Mouse (Mus musculus) left cerebral cortex, adult 11 months (tissue): ENCODE measurements around the gene Commd6.
A peak's percentile ranks its signal among the peaks of the same experiment; 100 is the strongest.
"Not testable (repeated sequence)": the region's sequence is repeated elsewhere in the genome, so short reads cannot be mapped to it uniquely, and the experiment has no call there.

Source experiments
- DNase-seq: peaks from one replicate; pipeline ENCODE4 v3.0.0; 2022; ENCODE audit warnings: low spot score

The Commd6 gene

GRCm38 (mm10) chr14:101608519-101609368 is 31.7 kb downstream of the Commd6 start, which contains the start of gene Tbc1d4:
Gene Tbc1d4, minus strand, starts transcription at chr14:101609191.
- DNase-seq = peak; percentile 33

- DNase-seq = no peak
These were observed 32.6 kb downstream of the Commd6 start for GRCm38 (mm10) chr14:101607631-101608518.

GRCm38 (mm10) chr14:101605843-101606242 is 34.6 kb downstream of the Commd6 start:
- no peak for DNase-seq

- no peak for DNase-seq
These were observed 37.6 kb downstream of the Commd6 start for GRCm38 (mm10) chr14:101602851-101603250.

- DNase-seq = no peak
These were observed 43.3 kb downstream of the Commd6 start for GRCm38 (mm10) chr14:101597096-101597715.

- DNase-seq = no peak
These were observed 43.8 kb downstream of the Commd6 start for GRCm38 (mm10) chr14:101596691-101597090.

GRCm38 (mm10) chr14:101595301-101596080 is 45.0 kb downstream of the Commd6 start:
- no peak for DNase-seq

- no peak for DNase-seq
These were observed 46.5 kb downstream of the Commd6 start for GRCm38 (mm10) chr14:101594001-101594400.

- no peak for DNase-seq
These were observed 47.1 kb downstream of the Commd6 start for GRCm38 (mm10) chr14:101593340-101593739.

GRCm38 (mm10) chr14:101591101-101591500 is 49.4 kb downstream of the Commd6 start:
- no peak for DNase-seq

- DNase-seq = not testable (repeated sequence)
These were observed 52.1 kb downstream of the Commd6 start for GRCm38 (mm10) chr14:101588209-101588991.

- DNase-seq = not testable (repeated sequence)
These were observed 53.0 kb downstream of the Commd6 start for GRCm38 (mm10) chr14:101587366-101588040.

GRCm38 (mm10) chr14:101586096-101586495 is 54.4 kb downstream of the Commd6 start:
- DNase-seq = no peak
